Comparison of ENCODE assay signal across 12 mouse cellular contexts in the genomic region with DNA sequence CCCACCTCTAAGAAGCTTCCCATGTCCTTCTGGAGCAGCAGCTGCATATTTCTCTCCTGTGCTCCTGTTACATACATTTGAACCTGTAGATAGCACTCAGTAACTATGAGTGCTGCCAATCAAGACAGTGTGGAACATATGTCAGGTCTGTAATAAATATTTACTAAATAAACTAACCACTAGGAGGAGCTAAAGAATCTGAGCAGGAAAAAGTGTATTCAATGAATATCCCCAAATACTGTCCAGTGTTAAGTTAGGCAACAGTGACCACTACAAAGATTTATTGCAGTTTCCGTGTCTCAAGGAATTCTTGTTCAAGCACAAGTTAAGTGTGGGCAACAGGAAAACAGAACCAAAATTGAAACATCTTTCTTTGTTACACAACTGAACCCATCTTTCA. TPM values are rescaled to one million over a fixed set of nuclear protein-coding genes. Genes with fewer than 3 reads are reported as not detected.
DNase-seq lines count a peak whose midpoint lies in the region; ATAC-seq and TF ChIP-seq lines count a peak whose summit lies in the region.
"Had no signal": no experiment of that assay in that cellular context is flagged by ENCODE, and none has a peak within 500 bp of the region (broad histone marks: within the 10 kb centered on the region; RNA-seq: fewer than 3 reads in every experiment).

No protein-coding gene starts in this region.

- H3K9me3 ChIP-seq in MEL (replicated peaks; ENCODE audit: insufficient read depth, low read length) = no peaks in the 10 kb centered on the region
- H3K9me3 ChIP-seq: heart, embryonic 10.5 days; liver, embryonic 15.5 days had no signal

- no peak overlapping the region for H3K27ac ChIP-seq in layer of hippocampus, adult 2 months
- H3K27ac ChIP-seq in MEL (ENCODE audit: control insufficient read depth, low read depth, low read length) = no peak overlapping the region
- H3K27ac ChIP-seq: heart, embryonic 10.5 days; liver, embryonic 15.5 days had no signal

- intact Hi-C loops in heart, postnatal 10 days (cut with DNase I) = loop anchor here (2.0 to 5.0 kb wide), 2 partner anchors 109 to 218 kb away; a partner anchor contains a TSS

- H3K36me3 ChIP-seq in MEL (ENCODE audit: control insufficient read depth in 1 of 2, insufficient read depth in 2 of 2, low read length in 2 of 2) = peaks cover 2 to 3% of the 10 kb centered on the region in 2 experiments; a peak in 3 of 4 replicates

- no peak overlapping the region for H3K9ac ChIP-seq in MEL (ENCODE audit: control insufficient read depth, low read depth, low read length, poor library complexity, severe bottlenecking)
- H3K9ac ChIP-seq: liver, embryonic 15.5 days had no signal

- peaks cover under 1 to 2% of the 10 kb centered on the region in 2 experiments; a peak in 1 of 4 replicates for H3K4me1 ChIP-seq in MEL (ENCODE audit: control insufficient read depth in 1 of 2, insufficient read depth in 2 of 2, low read length in 2 of 2)
- H3K4me1 ChIP-seq: heart, embryonic 10.5 days had no signal

- peak; percentile 80 for TF ChIP-seq CTCF in layer of hippocampus, adult 2 months (conservative IDR thresholded peaks at IDR 0.05)
- TF ChIP-seq CTCF in MEL (IDR thresholded peaks at IDR 0.05 in 2 of 3, conservative IDR thresholded peaks at IDR 0.05 in 1 of 3; ENCODE audit: control insufficient read depth in 1 of 3, insufficient read depth in 1 of 3, low read depth in 2 of 3, low read length in 3 of 3, poor library complexity in 1 of 3, severe bottlenecking in 1 of 3) = peak in 2 of 3 experiments; percentile 30 to 62; a peak in 3 of 6 replicates

- H3K4me3 ChIP-seq in layer of hippocampus, adult 2 months = no peak overlapping the region
- no peak overlapping the region for H3K4me3 ChIP-seq in MEL (ENCODE audit: control insufficient read depth in 1 of 2, insufficient read depth in 1 of 2, low read depth in 2 of 2, low read length in 2 of 2)
- H3K4me3 ChIP-seq: heart, embryonic 10.5 days; liver, embryonic 15.5 days had no signal

- H3K27me3 ChIP-seq in MEL (ENCODE audit: control insufficient read depth in 1 of 2, insufficient read depth in 2 of 2, low read length in 2 of 2) = no peaks in the 10 kb centered on the region
- H3K27me3 ChIP-seq: liver, embryonic 15.5 days had no signal

- TF ChIP-seq EP300 in MEL (IDR thresholded peaks at IDR 0.05; ENCODE audit: low read depth in 1 of 2, low read length in 2 of 2) = no peak

- ATAC-seq in megakaryocyte, adult 5-6 weeks (ENCODE audit: poor library complexity, severe bottlenecking) = peak; percentile 57
- ATAC-seq in inflammation-experienced regulatory T-cells, adult 6 months = no peak

- peaks cover 32% of the 10 kb centered on the region for H3K79me2 ChIP-seq in MEL (ENCODE audit: control insufficient read depth, insufficient read depth, low read length, poor library complexity)

- TF ChIP-seq POLR2A in MEL (IDR thresholded peaks at IDR 0.05; ENCODE audit: control insufficient read depth in 1 of 2, insufficient read depth in 1 of 2, low read depth in 1 of 2, low read length in 2 of 2, poor library complexity in 1 of 2) = no peak

- DNase-seq in cerebellum, adult 9-10 months = peak; percentile 44
- no peak for DNase-seq in cerebellum, postnatal 25 days
- DNase-seq in layer of hippocampus, adult 2 months (ENCODE audit: low spot score in 2 of 2) = no peak
- no peak for DNase-seq in layer of hippocampus, adult 8-10 months (ENCODE audit: low spot score in 2 of 2)
- peak; percentile 36 for DNase-seq in MEL (ENCODE audit: low read depth, low spot score)
- no peak for DNase-seq in heart, postnatal 10 days
- DNase-seq: B cell, adult 2 months; layer of hippocampus, postnatal 36 days had no signal

- TF ChIP-seq RAD21 in MEL (IDR thresholded peaks at IDR 0.05; ENCODE audit: low read depth, low read length) = peak; percentile 55

TF ChIP-seq in MEL, 35 proteins besides CTCF, POLR2A, EP300 and RAD21:
- no peak for TF ChIP-seq UBTF (IDR thresholded peaks at IDR 0.05; ENCODE audit: borderline replicate concordance, insufficient read depth, low read depth, low read length)
- no peak for TF ChIP-seq ETS1 (IDR thresholded peaks at IDR 0.05; ENCODE audit: low read depth, low read length)
- no peak for TF ChIP-seq GABPA (IDR thresholded peaks at IDR 0.05; ENCODE audit: low read depth, low read length)
- TF ChIP-seq CHD2 (IDR thresholded peaks at IDR 0.05; ENCODE audit: low read length) = no peak
- TF ChIP-seq SMC3 (IDR thresholded peaks at IDR 0.05; ENCODE audit: low read depth, low read length) = peak; percentile 61

RNA-seq across cellular contexts. Expression of a gene that starts 7.5 kb away (rescaled TPM):
- total RNA-seq in layer of hippocampus, adult 2 months (2021) = 10 to 100 TPM; 25.8 to 26.1 TPM
- total RNA-seq in layer of hippocampus, adult 8-10 months (2022) = 10 to 100 TPM; 25.5 to 30.5 (median 27.0) TPM
- total RNA-seq in MEL (2012; rRNA removed) = 32.2 and 34.1 TPM in 2 replicates
- 10 to 100 TPM in 1 of 2 experiments, not detected in 1; 24.5 TPM for polyA plus RNA-seq in MEL (2012; ENCODE audit: insufficient read depth in 1 of 2, insufficient read length in 2 of 2, low read depth in 1 of 2, low replicate concordance in 2 of 2, missing spikeins in 1 of 2)
- 31.8 and 36.4 TPM in 2 replicates for total RNA-seq in megakaryocyte, adult 5-6 weeks (2015)
- total RNA-seq in megakaryocyte, adult 5-6 weeks (2017) = 34.2 and 35.3 TPM in 2 replicates
- polyA plus RNA-seq in inflammation-experienced regulatory T-cells, adult 6 months (2017; shearing (Covaris generic)) = 10 to 100 TPM; 23.1 to 29.3 (median 24.0) TPM
- total RNA-seq in heart, postnatal 10 days (2021) = 10 to 100 TPM; 14.5 to 16.1 TPM

RNA-seq across cellular contexts. Expression of a gene that starts 7.6 kb away (rescaled TPM):
- 10 to 100 TPM; 38.6 to 45.6 TPM for total RNA-seq in layer of hippocampus, adult 2 months (2021)
- total RNA-seq in layer of hippocampus, adult 8-10 months (2022) = 10 to 100 TPM; 36.1 to 44.1 (median 40.0) TPM
- total RNA-seq in MEL (2012; rRNA removed) = 43.3 and 46.3 TPM in 2 replicates
- 10 to 100 TPM in 1 of 2 experiments, not detected in 1; 88.1 TPM for polyA plus RNA-seq in MEL (2012; ENCODE audit: insufficient read depth in 1 of 2, insufficient read length in 2 of 2, low read depth in 1 of 2, low replicate concordance in 2 of 2, missing spikeins in 1 of 2)
- 27.8 and 33.4 TPM in 2 replicates for total RNA-seq in megakaryocyte, adult 5-6 weeks (2015)
- 93.2 and 103 TPM in 2 replicates for total RNA-seq in megakaryocyte, adult 5-6 weeks (2017)
- polyA plus RNA-seq in inflammation-experienced regulatory T-cells, adult 6 months (2017; shearing (Covaris generic)) = 10 to 100 TPM; 52.4 to 89.1 (median 66.9) TPM
- 10 to 100 TPM; 20.9 to 27.0 TPM for total RNA-seq in heart, postnatal 10 days (2021)

Comparison
In these comparisons a context has a peak if more than half of its experiments do, and no peak if none do; other contexts are left out.
1. DNase-seq: peak in cerebellum, adult 9-10 months (single experiment) and MEL (single experiment); none in cerebellum, postnatal 25 days (0 of 2), layer of hippocampus, adult 2 months (0 of 2), layer of hippocampus, adult 8-10 months (0 of 2) and heart, postnatal 10 days (0 of 2).